Mouse (Mus musculus) kidney, adult 2 months (tissue): ENCODE results near the gene Itga6.
"Not testable (repeated sequence)": the region's sequence is repeated elsewhere in the genome, so short reads cannot be mapped to it uniquely, and the experiment has no call there.

ENCODE experiments used
- CTCF ChIP-seq: fragments of 200-500 bp; conservative IDR thresholded peaks from 2 replicates; pipeline ENCODE4 v1.5.1; 2011; ENCODE audit warnings: low read depth, mild to moderate bottlenecking, control low read depth, low read length, moderate library complexity, mixed read lengths; ENCODE audit not compliant: insufficient read depth, insufficient read length
- POLR2A ChIP-seq: fragments of 200-500 bp; IDR thresholded peaks from one replicate; pipeline ENCODE4 v1.6.1; 2011; ENCODE audit warnings: low read depth, low read length, control low read depth

DNA sequence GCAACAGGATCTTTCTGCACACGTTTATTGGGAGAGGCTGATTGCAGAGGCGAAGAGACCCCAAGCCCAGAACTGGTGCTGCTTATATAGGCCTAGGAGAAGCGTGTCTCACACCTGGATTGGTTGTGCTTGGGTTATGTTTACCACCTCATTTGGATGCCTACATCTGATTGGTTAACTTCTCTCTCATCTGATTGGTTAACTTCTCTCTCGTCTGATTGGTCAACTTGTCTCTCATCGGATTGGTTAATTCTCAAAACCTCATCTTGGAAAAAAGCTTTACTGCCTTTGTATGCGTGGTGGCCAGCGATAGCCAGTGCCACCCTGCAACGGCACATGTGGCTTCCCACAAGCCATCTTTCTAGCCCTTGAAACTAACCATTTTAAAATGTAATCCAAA lies 160.9 kb downstream of the Itga6 start:
- TF ChIP-seq CTCF, POLR2A: not testable (repeated sequence)
